8 mouse cellular contexts compared by ENCODE assay signal in genomic region chr11:101323609-101324008, GRCm38 (mm10). TPM values are rescaled to one million over a fixed set of nuclear protein-coding genes. Genes with fewer than 3 reads are reported as not detected.
A peak's percentile ranks its signal among the peaks of the same experiment; 100 is the strongest.
DNase-seq lines count a peak whose midpoint lies in the region; ATAC-seq and TF ChIP-seq lines count a peak whose summit lies in the region.

No protein-coding gene starts in this region.

- peaks cover 89% of the 10 kb centered on the region for H3K36me3 ChIP-seq in E14TG2a.4 (ENCODE audit: insufficient read depth, low read length)
- peaks cover 27% of the 10 kb centered on the region for H3K36me3 ChIP-seq in embryonic facial prominence, embryonic 11.5 days (replicated peaks; ENCODE audit: control insufficient read depth, insufficient read depth, low read depth, low read length)
- peaks cover 62% of the 10 kb centered on the region for H3K36me3 ChIP-seq in heart, embryonic 15.5 days
- H3K36me3 ChIP-seq in liver, embryonic 16.5 days (ENCODE audit: control insufficient read depth, insufficient read depth), result peaks cover 68% of the 10 kb centered on the region

- ATAC-seq in embryonic facial prominence, embryonic 11.5 days (replicated peaks; ENCODE audit: insufficient number of reproducible peaks, low FRiP score, low TSS enrichment, low read depth), result no peak
- 0 out of 2 replicates have a peak, but pooled peaks have one; percentile 19 for ATAC-seq in heart, embryonic 15.5 days (replicated peaks; ENCODE audit: insufficient number of reproducible peaks, insufficient read depth, low FRiP score, low read depth)
- peak; percentile 37 for ATAC-seq in liver, embryonic 16.5 days (ENCODE audit: low read depth)
- ATAC-seq in neutrophil, adult 5-6 weeks (ENCODE audit: extremely low read depth, insufficient number of reproducible peaks, low FRiP score, poor library complexity, severe bottlenecking), result peak; percentile 33; the same call in 1 of the 2 replicates

- H3K9me3 ChIP-seq in E14TG2a.4 (ENCODE audit: low read length), result no peaks in the 10 kb centered on the region
- no peaks in the 10 kb centered on the region for H3K9me3 ChIP-seq in embryonic facial prominence, embryonic 11.5 days (replicated peaks; ENCODE audit: control insufficient read depth, low read length)
- no peaks in the 10 kb centered on the region for H3K9me3 ChIP-seq in heart, embryonic 15.5 days (replicated peaks)
- no peaks in the 10 kb centered on the region for H3K9me3 ChIP-seq in liver, embryonic 16.5 days (replicated peaks; ENCODE audit: control insufficient read depth, low read length)

- H3K4me2 ChIP-seq in embryonic facial prominence, embryonic 11.5 days (ENCODE audit: low read depth, low read length), result no peak overlapping the region
- H3K4me2 ChIP-seq in heart, embryonic 15.5 days, result no peak overlapping the region
- H3K4me2 ChIP-seq in liver, embryonic 16.5 days (ENCODE audit: low read depth, low read length), result no peak overlapping the region

- H3K27me3 ChIP-seq in E14TG2a.4 (ENCODE audit: insufficient read depth, low read length), result no peaks in the 10 kb centered on the region
- no peaks in the 10 kb centered on the region for H3K27me3 ChIP-seq in embryonic facial prominence, embryonic 11.5 days (ENCODE audit: control insufficient read depth, insufficient read depth, low read length)
- H3K27me3 ChIP-seq in heart, embryonic 15.5 days, result no peaks in the 10 kb centered on the region
- no peaks in the 10 kb centered on the region for H3K27me3 ChIP-seq in liver, embryonic 16.5 days (ENCODE audit: control insufficient read depth, insufficient read depth, low read depth, low read length)

- no peak overlapping the region for H3K9ac ChIP-seq in embryonic facial prominence, embryonic 11.5 days (replicated peaks; ENCODE audit: low read length)
- H3K9ac ChIP-seq in heart, embryonic 15.5 days, result no peak overlapping the region
- H3K9ac ChIP-seq in liver, embryonic 16.5 days (ENCODE audit: low read depth, low read length), result no peak overlapping the region

- DNase-seq in adrenal gland, adult 8-10 months, result peak; percentile 46
- DNase-seq in embryonic facial prominence, embryonic 11.5 days (ENCODE audit: low spot score), result peak; percentile 73
- peak; percentile 82 to 92 for DNase-seq in kidney, postnatal 36 days
- DNase-seq in yolk sac, embryonic 10.5 days (ENCODE audit: low spot score), result peak; percentile 71

- 18% methylated on average over 4 of the region's 4 CpGs for WGBS in embryonic facial prominence, embryonic 11.5 days
- WGBS in heart, embryonic 15.5 days, result 9% methylated on average over 4 of the region's 4 CpGs
- 35% methylated on average over 4 of the region's 4 CpGs for WGBS in liver, embryonic 16.5 days (ENCODE audit: insufficient replicate concordance)

- H3K4me3 ChIP-seq in E14TG2a.4 (replicated peaks; ENCODE audit: low read length), result no peak overlapping the region
- H3K4me3 ChIP-seq in embryonic facial prominence, embryonic 11.5 days (ENCODE audit: low read depth, low read length), result no peak overlapping the region
- no peak overlapping the region for H3K4me3 ChIP-seq in heart, embryonic 15.5 days
- no peak overlapping the region for H3K4me3 ChIP-seq in liver, embryonic 16.5 days (ENCODE audit: low read depth, low read length)

- peaks cover 85% of the 10 kb centered on the region for H3K4me1 ChIP-seq in E14TG2a.4 (replicated peaks; ENCODE audit: low read depth, low read length)
- H3K4me1 ChIP-seq in embryonic facial prominence, embryonic 11.5 days (ENCODE audit: control insufficient read depth, insufficient read depth, low read length), result no peaks in the 10 kb centered on the region
- H3K4me1 ChIP-seq in heart, embryonic 15.5 days (replicated peaks), result peaks cover 6% of the 10 kb centered on the region
- no peaks in the 10 kb centered on the region; the same call in 1 of the 2 replicates for H3K4me1 ChIP-seq in liver, embryonic 16.5 days (ENCODE audit: control insufficient read depth, low read depth, low read length)

- peak; percentile 92 for TF ChIP-seq CTCF in E14TG2a.4 (conservative IDR thresholded peaks at IDR 0.05; ENCODE audit: low read length)

- H3K27ac ChIP-seq in embryonic facial prominence, embryonic 11.5 days (replicated peaks; ENCODE audit: low read depth, low read length), result no peak overlapping the region
- H3K27ac ChIP-seq in heart, embryonic 15.5 days, result no peak overlapping the region
- H3K27ac ChIP-seq in liver, embryonic 16.5 days (ENCODE audit: low read length), result no peak overlapping the region

RNA-seq across cellular contexts. Expression of gene Aoc2, which starts 1.3 kb away (rescaled TPM):
- total RNA-seq in adrenal gland, adult 8-10 months (2022), result 1 to 10 TPM; 4.9 to 10.0 (median 6.8) TPM
- 1.2 TPM in 2 replicates for polyA plus RNA-seq in embryonic facial prominence, embryonic 11.5 days (2014; fragmentation: Nextera tagmentation; extraction: Ambion mirVana)
- polyA plus RNA-seq in heart, embryonic 15.5 days (2015; fragmentation: Nextera tagmentation; extraction: Ambion mirVana), result 0.43 and 0.95 TPM in 2 replicates
- polyA plus RNA-seq in liver, embryonic 16.5 days (2015; fragmentation: Nextera tagmentation; extraction: Ambion mirVana), result 1.5 and 1.8 TPM in 2 replicates
- 3.6 and 4.9 TPM in 2 replicates for total RNA-seq in neutrophil, adult 5-6 weeks (2017)

RNA-seq across cellular contexts. Expression of gene Aoc3, which starts 6.8 kb away (rescaled TPM):
- 100 to 1,000 TPM in 1 of 4 experiments, 10 to 100 TPM in 3; 22.9 to 107 (median 42.7) TPM for total RNA-seq in adrenal gland, adult 8-10 months (2022)
- 0.04 TPM in 1 of 2 replicates, not detected in the other for polyA plus RNA-seq in embryonic facial prominence, embryonic 11.5 days (2014; fragmentation: Nextera tagmentation; extraction: Ambion mirVana)
- polyA plus RNA-seq in heart, embryonic 15.5 days (2015; fragmentation: Nextera tagmentation; extraction: Ambion mirVana), result 1.9 and 2.7 TPM in 2 replicates
- polyA plus RNA-seq in liver, embryonic 16.5 days (2015; fragmentation: Nextera tagmentation; extraction: Ambion mirVana), result 0.05 TPM in 2 replicates
- 0.25 TPM in 1 of 2 replicates, not detected in the other for total RNA-seq in neutrophil, adult 5-6 weeks (2017)

RNA-seq across cellular contexts. Expression of gene Psme3, which starts 7.6 kb away (rescaled TPM):
- 100 to 1,000 TPM; 120 to 143 (median 125) TPM for total RNA-seq in adrenal gland, adult 8-10 months (2022)
- 150 and 154 TPM in 2 replicates for polyA plus RNA-seq in embryonic facial prominence, embryonic 11.5 days (2014; fragmentation: Nextera tagmentation; extraction: Ambion mirVana)
- 89.2 and 109 TPM in 2 replicates for polyA plus RNA-seq in heart, embryonic 15.5 days (2015; fragmentation: Nextera tagmentation; extraction: Ambion mirVana)
- polyA plus RNA-seq in liver, embryonic 16.5 days (2015; fragmentation: Nextera tagmentation; extraction: Ambion mirVana), result 162 and 170 TPM in 2 replicates
- 75.9 and 97.2 TPM in 2 replicates for total RNA-seq in neutrophil, adult 5-6 weeks (2017)

RNA-seq across cellular contexts. Expression of gene Becn1, which starts 21.5 kb away (rescaled TPM):
- total RNA-seq in adrenal gland, adult 8-10 months (2022), result 100 to 1,000 TPM; 161 to 204 (median 178) TPM
- 158 and 160 TPM in 2 replicates for polyA plus RNA-seq in embryonic facial prominence, embryonic 11.5 days (2014; fragmentation: Nextera tagmentation; extraction: Ambion mirVana)
- 114 and 145 TPM in 2 replicates for polyA plus RNA-seq in heart, embryonic 15.5 days (2015; fragmentation: Nextera tagmentation; extraction: Ambion mirVana)
- polyA plus RNA-seq in liver, embryonic 16.5 days (2015; fragmentation: Nextera tagmentation; extraction: Ambion mirVana), result 89.6 and 93.6 TPM in 2 replicates
- 289 and 291 TPM in 2 replicates for total RNA-seq in neutrophil, adult 5-6 weeks (2017)

RNA-seq across cellular contexts. Expression of gene G6pc, which starts 43.8 kb away (rescaled TPM):
- 1 to 10 TPM; 2.7 to 5.1 (median 4.6) TPM for total RNA-seq in adrenal gland, adult 8-10 months (2022)
- polyA plus RNA-seq in embryonic facial prominence, embryonic 11.5 days (2014; fragmentation: Nextera tagmentation; extraction: Ambion mirVana), result not detected in 2 replicates
- not detected in 2 replicates for polyA plus RNA-seq in heart, embryonic 15.5 days (2015; fragmentation: Nextera tagmentation; extraction: Ambion mirVana)
- 0.15 and 0.26 TPM in 2 replicates for polyA plus RNA-seq in liver, embryonic 16.5 days (2015; fragmentation: Nextera tagmentation; extraction: Ambion mirVana)
- not detected in 2 replicates for total RNA-seq in neutrophil, adult 5-6 weeks (2017)
